Mouse (Mus musculus) embryonic facial prominence, embryonic 12.5 days (tissue): ENCODE results near the gene Gm20773. TPM values are rescaled to one million over a fixed set of nuclear protein-coding genes. Genes with fewer than 3 reads are reported as not detected.
"Not testable (repeated sequence)": the region's sequence is repeated elsewhere in the genome, so short reads cannot be mapped to it uniquely, and the experiment has no call there.

Experiments used
- ATAC-seq: fragments of 200-750 bp; cut with Nextera tagmentation; 2 replicates; pipeline ENCODE4 v1.8.0; 2017; ENCODE audit not compliant: insufficient number of reproducible peaks, insufficient read depth, low FRiP score, low TSS enrichment
- H3K27ac ChIP-seq: fragments of 300-500 bp; sonication (generic); 2 replicates; pipeline ENCODE4 v1.5.1; 2016; ENCODE audit warnings: mild to moderate bottlenecking
- H3K27me3 ChIP-seq: fragments of 300-500 bp; sonication (generic); 2 replicates; pipeline ENCODE4 v1.6.1; 2016; ENCODE audit warnings: mild to moderate bottlenecking, moderate library complexity
- H3K36me3 ChIP-seq: fragments of 300-500 bp; sonication (generic); 2 replicates; pipeline ENCODE4 v1.6.1; 2016; ENCODE audit warnings: mild to moderate bottlenecking
- H3K4me1 ChIP-seq: fragments of 300-500 bp; sonication (generic); 2 replicates; pipeline ENCODE4 v1.6.1; 2016
- H3K4me2 ChIP-seq: fragments of 300-500 bp; sonication (generic); replicated peaks from 2 replicates; pipeline ENCODE4 v1.6.1; 2016; ENCODE audit warnings: mild to moderate bottlenecking, moderate library complexity
- H3K4me3 ChIP-seq: fragments of 300-500 bp; sonication (generic); 2 replicates; pipeline ENCODE4 v1.5.1; 2016; ENCODE audit warnings: mild to moderate bottlenecking
- H3K9ac ChIP-seq: fragments of 300-500 bp; sonication (generic); 2 replicates; pipeline ENCODE4 v1.6.1; 2016; ENCODE audit warnings: mild to moderate bottlenecking, moderate library complexity
- H3K9me3 ChIP-seq: fragments of 300-500 bp; sonication (generic); 2 replicates; pipeline ENCODE4 v1.6.1; 2016; ENCODE audit warnings: mild to moderate bottlenecking, moderate library complexity
- WGBS: fragments of 180-500 bp; shearing (Covaris S2); methylation state at CpG from one replicate; pipeline ENCODE4 v1.1.7; 2016; 5-methylcytosine and 5-hydroxymethylcytosine counted together
- polyA plus RNA-seq: library from polyadenylated mRNA; unstranded; fragments of >200 nt; fragmentation: Nextera tagmentation; extraction: Ambion mirVana; gene quantifications from 2 replicates; pipeline ENCODE4 v1.2.1, GENCODE M21; 2016

The Gm20773 gene
- polyA plus RNA-seq, result not detected in 2 replicates

- WGBS, result no CpG with 5 or more reads among the region's 1 CpGs
- H3K4me1 ChIP-seq, H3K36me3 ChIP-seq, H3K27ac ChIP-seq, H3K4me3 ChIP-seq, H3K9ac ChIP-seq, ATAC-seq, H3K9me3 ChIP-seq, H3K4me2 ChIP-seq, H3K27me3 ChIP-seq: not testable (repeated sequence)
Measured at GRCm38 (mm10) chrY:13493726-13494125, at the start of gene Gm20773. TSS of gene Gm20773 (plus strand) at chrY:13494026.

GRCm38 (mm10) chrY:13465479-13465878, 28.3 kb upstream of the Gm20773 start, which contains the start of gene Gm21866:
TSS of gene Gm21866 (minus strand) at chrY:13465579.
- not testable (repeated sequence) for H3K4me1 ChIP-seq, H3K27me3 ChIP-seq, H3K4me2 ChIP-seq, H3K27ac ChIP-seq, H3K9ac ChIP-seq, ATAC-seq, H3K9me3 ChIP-seq, H3K36me3 ChIP-seq, H3K4me3 ChIP-seq
- WGBS, result no CpG with 5 or more reads among the region's 3 CpGs

Other genes with a start within 250 kb of the Gm20773 start
- not detected in 2 replicates for gene Gm21440, start 241.6 kb upstream of the Gm20773 start, polyA plus RNA-seq
- gene Gm21454, start 241.6 kb upstream of the Gm20773 start, polyA plus RNA-seq, result not detected in 2 replicates
- gene Gm21725, start 145.0 kb upstream of the Gm20773 start, polyA plus RNA-seq, result not detected in 2 replicates
- gene Gm21866, start 28.4 kb upstream of the Gm20773 start, polyA plus RNA-seq, result not detected in 2 replicates